8 mouse cellular contexts compared by ENCODE assay signal in the genomic region with DNA sequence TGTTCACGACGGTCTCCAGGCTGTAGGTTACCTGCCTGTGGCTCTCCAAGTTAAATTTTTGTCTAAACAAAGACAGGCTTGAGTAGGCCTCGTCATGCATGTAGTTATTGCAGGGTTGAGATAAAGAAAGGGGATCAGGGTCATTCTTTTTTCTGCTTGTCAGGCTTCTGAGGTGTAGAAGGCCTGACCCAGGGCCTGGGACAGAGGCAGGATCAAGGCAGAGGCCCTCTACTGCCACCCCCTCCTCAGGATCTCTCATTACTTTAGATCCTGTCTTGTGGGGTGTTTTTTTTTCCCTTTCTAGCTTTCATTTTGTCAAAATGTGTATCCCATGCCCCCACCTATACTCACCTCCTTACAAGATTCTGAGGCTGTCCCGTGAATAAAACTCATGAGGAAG.
DNase-seq lines count a peak whose midpoint lies in the region; ATAC-seq lines count a peak whose summit lies in the region.
"Had no signal": no experiment of that assay in that cellular context is flagged by ENCODE, and none has a peak within 500 bp of the region (broad histone marks: within the 10 kb centered on the region; RNA-seq: fewer than 3 reads in every experiment).

No protein-coding gene starts in this region.

- H3K27ac ChIP-seq in liver, embryonic 11.5 days (ENCODE audit: low read depth, low read length), result peak overlapping the region; percentile 60; the same call in 1 of the 2 replicates
- peak overlapping the region; percentile 91 for H3K27ac ChIP-seq in forebrain, embryonic 14.5 days (ENCODE audit: low read depth, low read length)
- peak overlapping the region; percentile 65; the same call in 1 of the 2 replicates for H3K27ac ChIP-seq in limb, embryonic 11.5 days (replicated peaks; ENCODE audit: low read depth, low read length)
- H3K27ac ChIP-seq in stomach, embryonic 14.5 days (ENCODE audit: low read length), result peak overlapping the region; percentile 95

- peaks cover 33% of the 10 kb centered on the region for H3K27me3 ChIP-seq in liver, embryonic 11.5 days (replicated peaks; ENCODE audit: control insufficient read depth, insufficient read depth, low read length)
- H3K27me3 ChIP-seq in forebrain, embryonic 14.5 days (replicated peaks; ENCODE audit: control insufficient read depth, insufficient read depth, low read length), result peaks cover 16% of the 10 kb centered on the region; the same call in 1 of the 2 replicates
- no peaks in the 10 kb centered on the region for H3K27me3 ChIP-seq in limb, embryonic 11.5 days (ENCODE audit: control insufficient read depth, insufficient read depth, low read length)
- no peaks in the 10 kb centered on the region for H3K27me3 ChIP-seq in stomach, embryonic 14.5 days (ENCODE audit: control insufficient read depth, insufficient read depth, low read length)

- no peaks in the 10 kb centered on the region for H3K36me3 ChIP-seq in liver, embryonic 11.5 days (ENCODE audit: control insufficient read depth, insufficient read depth, low read length)
- no peaks in the 10 kb centered on the region for H3K36me3 ChIP-seq in forebrain, embryonic 14.5 days (ENCODE audit: control insufficient read depth, insufficient read depth, low read length)
- no peaks in the 10 kb centered on the region for H3K36me3 ChIP-seq in limb, embryonic 11.5 days (ENCODE audit: control insufficient read depth, insufficient read depth, low read length)
- no peaks in the 10 kb centered on the region for H3K36me3 ChIP-seq in stomach, embryonic 14.5 days (ENCODE audit: control insufficient read depth, insufficient read depth, low read length)

- no peak for DNase-seq in liver, embryonic 11.5 days (ENCODE audit: low spot score)
- no peak for DNase-seq in liver
- DNase-seq in forebrain, embryonic 14.5 days (ENCODE audit: low spot score), result no peak
- DNase-seq in limb, embryonic 11.5 days (ENCODE audit: low spot score), result no peak
- DNase-seq in cerebellum, adult 9-11 months, result no peak
- DNase-seq in gastrocnemius, adult 18-20 months (ENCODE audit: low spot score), result no peak
- DNase-seq: layer of hippocampus, postnatal 36 days had no signal

- H3K4me3 ChIP-seq in liver, embryonic 11.5 days (ENCODE audit: low read depth, low read length), result no peak overlapping the region
- no peak overlapping the region for H3K4me3 ChIP-seq in forebrain, embryonic 14.5 days (ENCODE audit: low read depth, low read length)
- 0 out of 2 replicates have a peak overlapping the region, but pooled peaks have one; percentile 3 for H3K4me3 ChIP-seq in limb, embryonic 11.5 days (ENCODE audit: low read depth, low read length)
- H3K4me3 ChIP-seq in stomach, embryonic 14.5 days (ENCODE audit: low read depth, low read length), result peak overlapping the region; percentile 12; the same call in 1 of the 2 replicates

- H3K9ac ChIP-seq in liver, embryonic 11.5 days (ENCODE audit: low read depth, low read length), result no peak overlapping the region
- H3K9ac ChIP-seq in forebrain, embryonic 14.5 days (ENCODE audit: low read length), result peak overlapping the region; percentile 91
- peak overlapping the region; percentile 45 for H3K9ac ChIP-seq in limb, embryonic 11.5 days (ENCODE audit: low read length)
- H3K9ac ChIP-seq in stomach, embryonic 14.5 days (replicated peaks; ENCODE audit: low read depth, low read length), result peak overlapping the region; percentile 25; the same call in 1 of the 2 replicates

- peak overlapping the region; percentile 48; the same call in 1 of the 2 replicates for H3K4me2 ChIP-seq in liver, embryonic 11.5 days
- peak overlapping the region; percentile 98 for H3K4me2 ChIP-seq in forebrain, embryonic 14.5 days (ENCODE audit: low read length)
- H3K4me2 ChIP-seq in limb, embryonic 11.5 days (ENCODE audit: low read depth, severe bottlenecking), result peak overlapping the region; percentile 37
- H3K4me2 ChIP-seq in stomach, embryonic 14.5 days (replicated peaks; ENCODE audit: low read depth, low read length), result peak overlapping the region; percentile 90

- WGBS in liver, embryonic 11.5 days, result 42% methylated on average over 4 of the region's 4 CpGs
- WGBS in forebrain, embryonic 14.5 days, result 37% methylated on average over 4 of the region's 4 CpGs
- WGBS in limb, embryonic 11.5 days, result 26% methylated on average over 4 of the region's 4 CpGs
- 23% methylated on average over 4 of the region's 4 CpGs for WGBS in stomach, embryonic 14.5 days

- H3K4me1 ChIP-seq in liver, embryonic 11.5 days (replicated peaks; ENCODE audit: control insufficient read depth, insufficient read depth, low read length), result peaks cover 50% of the 10 kb centered on the region
- peaks cover 41% of the 10 kb centered on the region for H3K4me1 ChIP-seq in forebrain, embryonic 14.5 days (ENCODE audit: control insufficient read depth, insufficient read depth, low read length)
- H3K4me1 ChIP-seq in limb, embryonic 11.5 days (ENCODE audit: control insufficient read depth, insufficient read depth, low read length), result peaks cover 73% of the 10 kb centered on the region
- H3K4me1 ChIP-seq in stomach, embryonic 14.5 days (ENCODE audit: control insufficient read depth, insufficient read depth, low read length), result peaks cover 85% of the 10 kb centered on the region

- ATAC-seq in liver, embryonic 11.5 days (replicated peaks; ENCODE audit: low FRiP score), result no peak
- ATAC-seq in forebrain, embryonic 14.5 days, result no peak
- ATAC-seq in limb, embryonic 11.5 days (ENCODE audit: insufficient number of reproducible peaks, low FRiP score, low TSS enrichment, low read depth), result no peak
- ATAC-seq in stomach, embryonic 14.5 days (ENCODE audit: insufficient number of reproducible peaks, insufficient read depth, low FRiP score, low read depth), result no peak

- H3K9me3 ChIP-seq in liver, embryonic 11.5 days (ENCODE audit: control insufficient read depth, low read length), result no peaks in the 10 kb centered on the region
- no peaks in the 10 kb centered on the region for H3K9me3 ChIP-seq in forebrain, embryonic 14.5 days (replicated peaks; ENCODE audit: control insufficient read depth, low read length)
- H3K9me3 ChIP-seq in limb, embryonic 11.5 days (ENCODE audit: control insufficient read depth, low read length), result no peaks in the 10 kb centered on the region
- H3K9me3 ChIP-seq in stomach, embryonic 14.5 days (ENCODE audit: control insufficient read depth, low read depth, low read length), result no peaks in the 10 kb centered on the region

Comparison
In these comparisons a context has a peak if more than half of its experiments do, and no peak if none do; other contexts are left out.
1. H3K4me2 ChIP-seq: peak in every context shown above with its lines; median percentile 98 in forebrain, embryonic 14.5 days; 90 in stomach, embryonic 14.5 days; 48 in liver, embryonic 11.5 days; 37 in limb, embryonic 11.5 days.
2. H3K4me3 ChIP-seq: peak in limb, embryonic 11.5 days (single experiment) and stomach, embryonic 14.5 days (single experiment); none in liver, embryonic 11.5 days (single experiment) and forebrain, embryonic 14.5 days (single experiment).
3. Peak in every context shown above with its lines, with median percentiles within 50 percentile points of each other: H3K27ac ChIP-seq.